Mouse (Mus musculus): Measurements from ENCODE around the gene Acot13. TPM values are rescaled to one million over a fixed set of nuclear protein-coding genes. Genes with fewer than 3 reads are reported as not detected.

The Acot13 gene
- polyA plus RNA-seq (2012; rRNA removed) = 8.4 and 10.2 TPM in 2 replicates

- H3K36me3 ChIP-seq (ENCODE audit: control insufficient read depth, insufficient read depth, low read length) = no peaks in the 10 kb centered on the region
- no peaks in the 10 kb centered on the region for H3K27me3 ChIP-seq (ENCODE audit: control insufficient read depth, insufficient read depth, low read length)
- H3K4me1 ChIP-seq (ENCODE audit: control insufficient read depth, insufficient read depth, low read length) = peaks cover 3% of the 10 kb centered on the region
- peak within 1 kb of the TSS; percentile 81 for H3K27ac ChIP-seq (ENCODE audit: control insufficient read depth, insufficient read depth, low read depth, low read length)
- TF ChIP-seq POLR2A (IDR thresholded peaks at IDR 0.05; ENCODE audit: control insufficient read depth, low read depth, low read length) = peak; percentile 95
- TF ChIP-seq CTCF (IDR thresholded peaks at IDR 0.05; ENCODE audit: control insufficient read depth, insufficient read depth, insufficient replicate concordance, low read depth, low read length) = no peak
- peak within 1 kb of the TSS; percentile 95 for H3K4me3 ChIP-seq (ENCODE audit: control insufficient read depth, low read depth, low read length)
These were observed at the start of gene Acot13, which contains the start of gene Tdp2 for GRCm38 (mm10) chr13:24831353-24832130. Gene Acot13 (minus strand): TSS chr13:24831540. Gene Tdp2 (plus strand): TSS chr13:24831679.

- Histone ChIP-seq H3K27me3 (ENCODE audit: control insufficient read depth, insufficient read depth, low read length) (no peaks in the 10 kb centered on the region), H3K27ac (ENCODE audit: control insufficient read depth, insufficient read depth, low read depth, low read length) (no peak overlapping the region), H3K4me3 (ENCODE audit: control insufficient read depth, low read depth, low read length) (no peak overlapping the region), H3K4me1 (ENCODE audit: control insufficient read depth, insufficient read depth, low read length) (no peaks in the 10 kb centered on the region), H3K36me3 (ENCODE audit: control insufficient read depth, insufficient read depth, low read length) (no peaks in the 10 kb centered on the region; the same call in 1 of the 2 replicates)
- no peak for TF ChIP-seq POLR2A (IDR thresholded peaks at IDR 0.05; ENCODE audit: control insufficient read depth, low read depth, low read length)
- no peak for TF ChIP-seq CTCF (IDR thresholded peaks at IDR 0.05; ENCODE audit: control insufficient read depth, insufficient read depth, insufficient replicate concordance, low read depth, low read length)
These were observed 49.4 kb upstream of the Acot13 start for GRCm38 (mm10) chr13:24880704-24881103.

GRCm38 (mm10) chr13:24880208-24880607 lies 48.9 kb upstream of the Acot13 start:
- H3K27me3 ChIP-seq (ENCODE audit: control insufficient read depth, insufficient read depth, low read length) = no peaks in the 10 kb centered on the region
- H3K4me3 ChIP-seq (ENCODE audit: control insufficient read depth, low read depth, low read length) = no peak overlapping the region
- no peak for TF ChIP-seq POLR2A (IDR thresholded peaks at IDR 0.05; ENCODE audit: control insufficient read depth, low read depth, low read length)
- no peak for TF ChIP-seq CTCF (IDR thresholded peaks at IDR 0.05; ENCODE audit: control insufficient read depth, insufficient read depth, insufficient replicate concordance, low read depth, low read length)
- no peaks in the 10 kb centered on the region; the same call in 1 of the 2 replicates for H3K36me3 ChIP-seq (ENCODE audit: control insufficient read depth, insufficient read depth, low read length)
- no peaks in the 10 kb centered on the region for H3K4me1 ChIP-seq (ENCODE audit: control insufficient read depth, insufficient read depth, low read length)
- no peak overlapping the region for H3K27ac ChIP-seq (ENCODE audit: control insufficient read depth, insufficient read depth, low read depth, low read length)

GRCm38 (mm10) chr13:24879359-24880040 lies 48.2 kb upstream of the Acot13 start:
- TF ChIP-seq POLR2A (IDR thresholded peaks at IDR 0.05; ENCODE audit: control insufficient read depth, low read depth, low read length) (no peak), CTCF (IDR thresholded peaks at IDR 0.05; ENCODE audit: control insufficient read depth, insufficient read depth, insufficient replicate concordance, low read depth, low read length) (no peak)
- Histone ChIP-seq H3K4me3 (ENCODE audit: control insufficient read depth, low read depth, low read length) (no peak overlapping the region), H3K4me1 (ENCODE audit: control insufficient read depth, insufficient read depth, low read length) (no peaks in the 10 kb centered on the region), H3K27me3 (ENCODE audit: control insufficient read depth, insufficient read depth, low read length) (no peaks in the 10 kb centered on the region), H3K27ac (ENCODE audit: control insufficient read depth, insufficient read depth, low read depth, low read length) (no peak overlapping the region), H3K36me3 (ENCODE audit: control insufficient read depth, insufficient read depth, low read length) (no peaks in the 10 kb centered on the region; the same call in 1 of the 2 replicates)

GRCm38 (mm10) chr13:24868233-24868632 lies 36.9 kb upstream of the Acot13 start:
- H3K36me3 ChIP-seq (ENCODE audit: control insufficient read depth, insufficient read depth, low read length) = no peaks in the 10 kb centered on the region
- TF ChIP-seq POLR2A (IDR thresholded peaks at IDR 0.05; ENCODE audit: control insufficient read depth, low read depth, low read length) = no peak
- TF ChIP-seq CTCF (IDR thresholded peaks at IDR 0.05; ENCODE audit: control insufficient read depth, insufficient read depth, insufficient replicate concordance, low read depth, low read length) = no peak
- no peaks in the 10 kb centered on the region for H3K27me3 ChIP-seq (ENCODE audit: control insufficient read depth, insufficient read depth, low read length)
- no peak overlapping the region for H3K4me3 ChIP-seq (ENCODE audit: control insufficient read depth, low read depth, low read length)
- no peaks in the 10 kb centered on the region for H3K4me1 ChIP-seq (ENCODE audit: control insufficient read depth, insufficient read depth, low read length)
- no peak overlapping the region for H3K27ac ChIP-seq (ENCODE audit: control insufficient read depth, insufficient read depth, low read depth, low read length)

- no peak overlapping the region for H3K27ac ChIP-seq (ENCODE audit: control insufficient read depth, insufficient read depth, low read depth, low read length)
- no peak for TF ChIP-seq POLR2A (IDR thresholded peaks at IDR 0.05; ENCODE audit: control insufficient read depth, low read depth, low read length)
- TF ChIP-seq CTCF (IDR thresholded peaks at IDR 0.05; ENCODE audit: control insufficient read depth, insufficient read depth, insufficient replicate concordance, low read depth, low read length) = no peak
- no peaks in the 10 kb centered on the region for H3K27me3 ChIP-seq (ENCODE audit: control insufficient read depth, insufficient read depth, low read length)
- H3K36me3 ChIP-seq (ENCODE audit: control insufficient read depth, insufficient read depth, low read length) = no peaks in the 10 kb centered on the region
- H3K4me3 ChIP-seq (ENCODE audit: control insufficient read depth, low read depth, low read length) = no peak overlapping the region
- H3K4me1 ChIP-seq (ENCODE audit: control insufficient read depth, insufficient read depth, low read length) = no peaks in the 10 kb centered on the region
These were observed 36.4 kb upstream of the Acot13 start for GRCm38 (mm10) chr13:24867789-24868188.
